Mouse (Mus musculus): ENCODE measurements at regions not wholly inside any gene's neighbourhood (a gene's known extent, or its start where the extent isn't known, plus 50 kb on each side); places are given as distances from the start of the nearest gene placed in this dataset.

GRCm38 (mm10) chr12:60074142-60074541 lies 854.6 kb upstream of the Fbxo33 start:
- DNase-seq (ENCODE audit: low read depth, low spot score): peak; percentile 60

Data from R1 (cell line).